Mouse (Mus musculus): Measurements from ENCODE around the gene Gpr18.

Gpr18 gene

DNA sequence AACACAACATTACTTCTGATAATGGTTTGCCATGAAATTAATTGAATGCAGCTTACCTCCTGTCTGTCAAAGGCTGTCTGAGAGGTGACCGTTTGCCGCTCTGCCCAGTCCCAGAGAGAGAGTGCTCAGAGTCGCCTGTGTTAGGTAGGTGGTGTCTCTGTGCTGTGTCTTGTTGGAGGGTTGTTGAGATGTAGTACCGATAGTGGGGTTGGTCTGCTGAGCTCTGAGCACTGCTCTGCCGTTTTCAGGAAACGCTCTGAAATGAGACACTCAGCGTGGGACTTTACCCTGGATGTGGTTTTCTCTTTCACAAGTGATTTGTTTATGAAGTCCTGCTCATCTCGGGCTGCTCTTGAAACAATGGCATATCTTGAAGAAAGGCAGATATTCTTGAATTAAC is at the start of gene Gpr18:
Gpr18 (minus strand) TSS at position 161 of the 400 bp plus-strand sequence.
- no peak for DNase-seq (ENCODE audit: extremely low spot score, low spot score)

- peak; percentile 7 for DNase-seq (ENCODE audit: extremely low spot score, low spot score)
Observed at GRCm38 (mm10) chr14:121964990-121965389, 49.4 kb upstream of the Gpr18 start, which contains the start of gene Gpr183. Gpr183 (minus strand) TSS chr14:121965195.

DNA sequence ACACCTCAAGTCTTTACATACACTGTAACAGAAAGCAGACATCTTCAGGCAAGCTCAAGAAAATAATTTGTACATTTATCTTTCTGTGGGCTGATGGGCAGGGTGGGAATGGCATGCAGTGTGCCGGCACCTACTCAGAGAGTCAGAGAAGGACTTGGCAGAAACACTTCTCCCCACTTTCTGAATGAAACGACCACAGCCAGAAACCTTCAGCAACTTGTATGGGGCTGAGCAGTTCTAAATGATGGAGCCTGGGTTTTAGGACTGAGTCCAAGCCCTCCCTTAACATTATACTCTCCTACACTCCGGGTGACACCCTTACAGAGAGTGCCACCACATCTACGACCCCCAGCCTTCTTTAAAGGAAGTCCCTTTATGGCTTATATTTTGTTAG is 48.4 kb upstream of the Gpr18 start:
- peak; percentile 8 for DNase-seq (ENCODE audit: extremely low spot score, low spot score)

GRCm38 (mm10) chr14:121963251-121963941 is 47.8 kb upstream of the Gpr18 start:
- peak; percentile 11 for DNase-seq (ENCODE audit: extremely low spot score, low spot score)

DNA sequence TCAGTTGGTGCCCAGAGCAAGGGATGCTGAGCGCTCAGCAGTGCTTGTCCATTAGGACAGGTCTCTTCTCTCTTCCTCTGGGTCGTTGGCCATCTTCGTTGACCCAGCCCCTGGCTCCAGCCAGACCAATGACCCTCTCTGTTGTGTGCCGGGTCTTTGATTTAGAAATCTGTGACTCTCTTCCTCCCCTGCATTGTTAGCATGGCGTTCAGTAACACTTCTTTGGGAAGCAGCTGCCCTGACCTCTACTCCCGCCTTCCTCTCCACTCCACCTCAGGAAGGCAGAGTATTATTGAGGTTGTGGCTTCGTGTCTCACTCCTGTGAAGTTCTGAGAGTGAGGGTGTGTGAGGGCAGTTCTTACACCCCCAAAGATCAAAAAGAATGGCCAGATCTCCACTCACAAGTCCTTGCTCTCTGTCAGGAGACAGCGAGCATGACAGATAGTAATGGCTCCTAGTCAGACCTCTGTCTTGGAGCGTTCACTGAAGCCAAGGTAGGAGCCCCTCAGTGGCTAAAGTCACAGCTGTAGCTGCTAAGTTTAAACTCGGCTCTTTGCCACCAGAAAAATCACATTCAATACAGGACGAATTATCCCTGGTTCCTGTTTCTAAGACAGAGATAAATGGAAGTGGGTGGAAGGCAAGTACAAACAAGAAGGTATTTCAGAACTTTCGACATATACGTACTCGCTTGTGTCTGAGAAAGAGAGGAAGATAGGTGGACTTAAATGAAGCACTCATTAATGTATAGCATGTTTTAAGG is 46.7 kb upstream of the Gpr18 start:
- DNase-seq (ENCODE audit: extremely low spot score, low spot score) = peak; percentile 12

- no peak for DNase-seq (ENCODE audit: extremely low spot score, low spot score)
Observed at GRCm38 (mm10) chr14:121961496-121962127, 46.0 kb upstream of the Gpr18 start.

- peak; percentile 8 for DNase-seq (ENCODE audit: extremely low spot score, low spot score)
Observed at GRCm38 (mm10) chr14:121960997-121961396, 45.4 kb upstream of the Gpr18 start.

DNA sequence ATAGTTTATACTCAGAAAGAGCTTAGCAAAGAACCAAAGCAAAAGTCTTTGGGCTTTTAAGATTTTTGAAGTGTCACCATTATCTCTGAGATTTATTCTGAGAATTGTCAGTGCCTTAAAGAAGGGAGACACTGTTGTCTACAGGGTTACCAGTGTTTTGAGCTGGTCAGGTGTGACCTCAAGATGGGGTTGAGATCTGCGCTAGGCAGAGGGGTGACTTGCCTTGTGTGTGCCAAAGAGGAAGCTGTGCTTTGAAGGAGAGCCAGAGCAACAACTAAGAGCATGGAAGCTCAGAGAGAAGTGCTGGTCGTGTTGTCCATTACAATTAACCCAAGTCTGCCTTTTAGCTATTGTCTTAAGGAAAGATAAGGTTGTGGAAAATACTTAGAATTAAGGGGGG is 45.0 kb upstream of the Gpr18 start:
- no peak for DNase-seq (ENCODE audit: extremely low spot score, low spot score)

GRCm38 (mm10) chr14:121960031-121960430 is 44.5 kb upstream of the Gpr18 start:
- DNase-seq (ENCODE audit: extremely low spot score, low spot score) = no peak

GRCm38 (mm10) chr14:121959538-121959980 is 44.0 kb upstream of the Gpr18 start:
- DNase-seq (ENCODE audit: extremely low spot score, low spot score) = no peak

- DNase-seq (ENCODE audit: extremely low spot score, low spot score) = peak; percentile 9
Observed at GRCm38 (mm10) chr14:121958751-121959537, 43.4 kb upstream of the Gpr18 start.

DNA sequence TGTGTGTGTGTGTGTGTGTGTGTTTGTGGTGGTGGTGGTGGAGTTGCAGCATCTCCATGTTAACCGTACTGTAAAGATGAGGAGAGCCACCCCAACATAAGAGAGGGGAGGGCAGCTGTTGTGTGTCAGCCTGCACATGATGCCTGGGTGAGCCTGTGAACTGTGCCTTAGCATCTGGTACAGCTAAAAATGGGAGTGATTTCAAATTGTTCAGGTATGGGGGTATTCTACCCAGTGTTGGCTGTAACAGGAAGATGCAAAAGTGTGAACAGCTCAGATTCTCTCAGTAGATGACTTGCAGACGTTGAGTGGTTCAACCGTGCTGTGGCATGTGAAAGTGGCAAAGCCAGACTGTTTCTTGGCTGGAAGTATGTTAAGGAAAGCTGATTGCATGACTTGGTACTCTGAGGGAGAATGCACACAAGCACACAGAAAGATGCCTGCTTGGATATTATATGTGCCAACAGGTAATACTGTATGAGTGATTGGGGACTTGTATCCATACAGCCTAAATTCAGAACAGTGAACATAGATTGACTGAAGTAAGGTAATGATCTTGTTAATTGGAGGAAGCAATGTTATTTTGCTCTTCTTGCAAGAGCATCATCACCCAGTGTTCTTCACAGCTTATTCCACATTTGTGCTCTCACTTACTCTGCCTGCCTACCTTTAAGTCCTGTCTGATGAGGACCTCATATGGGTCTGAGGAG is 42.6 kb upstream of the Gpr18 start:
- DNase-seq (ENCODE audit: extremely low spot score, low spot score) = peak; percentile 7

DNA sequence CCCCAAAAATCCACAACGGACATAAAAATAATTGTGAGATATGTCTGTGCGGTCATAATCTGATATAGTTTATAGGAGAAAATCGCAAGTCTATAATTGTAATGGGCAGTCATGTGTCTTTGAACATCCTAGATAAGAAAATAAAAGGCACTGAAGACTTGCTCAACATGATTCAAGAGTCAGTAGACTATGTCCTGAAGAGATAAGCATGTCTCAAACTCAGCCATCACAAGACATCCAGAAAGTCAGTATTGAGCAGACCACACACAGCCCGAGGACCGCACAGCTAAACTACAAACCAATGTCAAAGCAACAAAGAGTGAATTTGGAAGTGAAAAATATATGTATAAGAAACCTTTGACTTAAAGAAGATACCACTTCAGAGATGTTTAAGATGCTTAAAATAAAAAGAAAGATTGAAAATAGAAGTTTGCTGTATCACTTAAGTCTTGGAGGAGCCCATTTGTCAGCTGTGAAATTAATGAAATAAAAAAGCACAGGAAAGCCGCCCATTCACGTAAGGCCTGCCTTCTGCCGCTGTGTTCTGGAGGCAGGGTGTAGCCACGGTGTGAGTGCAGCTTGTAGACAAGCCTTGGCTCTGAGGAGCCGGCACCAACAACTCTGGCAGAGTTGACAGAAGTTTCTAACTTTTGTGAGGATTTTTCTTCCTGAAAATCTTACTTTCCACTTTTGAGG is 41.7 kb upstream of the Gpr18 start:
- DNase-seq (ENCODE audit: extremely low spot score, low spot score) = peak; percentile 1

DNA sequence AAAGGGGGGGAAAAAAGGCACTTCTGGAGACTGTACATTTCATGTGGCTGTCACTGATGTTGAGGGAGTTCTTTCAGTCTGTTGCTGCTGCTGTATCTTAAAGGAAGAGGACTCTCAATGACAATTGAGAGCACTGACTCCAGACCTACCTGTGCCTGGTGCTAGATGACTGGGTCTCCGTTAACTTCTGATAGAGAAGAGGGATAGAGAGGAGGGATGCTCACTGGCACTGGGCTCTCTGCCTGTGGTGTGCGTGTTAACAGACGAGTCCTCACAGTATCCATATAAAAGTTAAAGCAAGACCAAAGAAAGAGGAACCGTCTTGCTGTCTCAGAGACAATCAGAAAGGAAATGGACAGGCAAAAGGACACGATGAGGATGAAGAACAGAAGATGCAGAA is 40.7 kb upstream of the Gpr18 start:
- peak; percentile 9 for DNase-seq (ENCODE audit: extremely low spot score, low spot score)

DNA sequence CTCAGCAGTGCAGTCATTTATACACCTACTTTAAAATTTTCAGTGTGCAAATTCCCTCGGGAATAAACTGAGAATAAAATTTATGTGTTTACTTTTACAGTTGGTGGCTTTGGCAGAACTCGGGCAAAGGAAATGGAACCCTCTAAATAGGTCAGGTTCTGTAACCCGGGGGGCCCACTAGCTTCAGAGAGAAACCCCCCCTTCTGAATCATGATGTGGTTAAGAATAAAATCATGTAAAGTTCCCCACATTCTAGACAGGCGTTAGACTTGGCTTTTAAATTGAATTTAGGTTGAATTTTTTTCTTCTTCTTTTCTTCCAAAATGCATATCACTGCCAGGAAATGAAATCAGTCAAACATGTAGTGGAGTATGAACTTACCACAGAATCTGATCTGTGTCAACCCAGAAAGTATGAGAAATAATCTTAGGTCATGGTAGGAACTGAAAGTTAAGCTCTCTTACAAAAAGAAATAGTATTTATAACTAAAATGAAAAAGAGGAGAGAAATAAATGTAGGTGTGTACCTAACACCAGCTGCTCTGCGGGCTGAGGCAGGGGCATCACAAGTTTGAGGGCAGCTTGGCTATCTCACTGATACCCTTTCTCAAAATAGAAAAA is 39.7 kb upstream of the Gpr18 start:
- peak; percentile 5 for DNase-seq (ENCODE audit: extremely low spot score, low spot score)

GRCm38 (mm10) chr14:121954608-121955007 is 39.0 kb upstream of the Gpr18 start:
- DNase-seq (ENCODE audit: extremely low spot score, low spot score) = no peak

- no peak for DNase-seq (ENCODE audit: extremely low spot score, low spot score)
Observed at GRCm38 (mm10) chr14:121954129-121954528, 38.5 kb upstream of the Gpr18 start.

DNA sequence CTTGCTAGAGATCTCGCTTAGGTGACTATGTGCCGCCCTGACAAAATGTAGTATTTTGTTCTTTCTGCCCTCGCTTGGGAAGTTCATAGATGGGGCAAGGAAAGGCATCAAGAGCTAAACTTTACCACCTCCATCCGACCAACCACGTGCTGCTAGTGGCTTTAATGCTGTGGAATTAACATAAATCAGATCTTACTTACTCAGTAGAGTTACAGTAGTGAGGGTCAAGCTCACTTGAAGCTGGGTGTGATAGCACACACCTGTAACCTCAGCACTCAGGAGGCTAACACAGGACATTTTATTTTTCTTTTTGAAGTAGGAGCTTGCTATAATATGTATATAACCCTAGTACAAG is 36.4 kb upstream of the Gpr18 start:
- DNase-seq (ENCODE audit: extremely low spot score, low spot score) = no peak

DNA sequence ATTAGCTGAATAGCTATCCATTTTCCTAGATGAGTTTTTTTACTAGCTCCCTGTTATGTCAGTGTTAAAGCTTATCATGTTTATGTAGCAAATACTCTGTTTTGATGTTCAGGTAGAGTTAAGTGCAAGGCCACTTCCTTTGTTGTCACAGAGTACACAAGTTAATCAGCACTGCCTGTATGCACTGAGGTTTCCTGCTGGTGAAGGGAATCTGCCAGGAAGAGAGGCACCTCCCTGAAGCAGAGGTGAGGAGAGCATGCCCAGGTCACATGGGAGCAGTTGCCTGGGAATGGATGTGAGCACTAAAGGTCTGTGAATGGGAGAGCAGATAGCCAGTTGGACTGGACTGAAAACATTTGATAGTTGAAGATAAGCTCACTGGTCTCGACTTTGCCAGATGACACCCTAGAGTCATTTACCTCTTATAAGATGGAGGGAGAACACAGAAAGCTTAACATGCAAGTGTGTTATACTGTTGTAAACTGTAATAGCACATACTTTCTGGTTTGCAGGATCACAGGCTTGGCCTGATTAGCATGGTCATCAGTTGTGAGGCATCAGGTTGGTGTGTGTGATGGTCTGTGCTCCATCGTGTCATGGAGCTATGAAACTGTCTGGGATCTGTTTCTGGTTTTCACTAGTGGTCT is 35.9 kb upstream of the Gpr18 start:
- DNase-seq (ENCODE audit: extremely low spot score, low spot score) = no peak

Data from neural tube, embryonic 10.5 days (tissue).